Mouse (Mus musculus): ENCODE data around the gene Slc24a2. TPM values are rescaled to one million over a fixed set of nuclear protein-coding genes. Genes with fewer than 3 reads are reported as not detected.

The Slc24a2 gene
- polyA plus RNA-seq, 1 experiment from 2014 or later: 3.9 TPM

DNA sequence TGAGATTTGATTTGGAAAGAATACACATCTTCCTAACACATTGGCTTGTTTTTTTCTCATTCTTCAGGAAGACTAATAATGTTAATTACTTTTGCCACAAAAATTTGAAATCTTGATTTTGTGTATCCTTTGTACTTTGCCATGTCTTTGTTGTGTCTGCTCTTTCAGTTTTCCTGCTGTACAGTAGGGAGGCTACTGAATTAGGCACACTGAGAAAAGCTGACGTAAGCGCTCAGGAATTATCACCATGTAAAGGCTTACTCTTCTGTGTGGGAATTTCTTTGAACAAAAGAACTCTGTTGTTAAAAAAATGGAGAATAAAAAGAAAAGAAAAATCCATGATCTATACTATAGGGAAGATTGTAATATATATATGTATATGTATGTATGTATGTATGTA is 165.7 kb downstream of the Slc24a2 start:
- no peaks in the 10 kb centered on the region for H3K36me3 ChIP-seq (replicated peaks)
- no peak overlapping the region for H3K4me3 ChIP-seq
- WGBS: 64% methylated on average over 2 of the region's 2 CpGs
- no peak for ATAC-seq (replicated peaks)
- no peak overlapping the region for H3K27ac ChIP-seq
- H3K4me1 ChIP-seq: peaks cover 6% of the 10 kb centered on the region; the same call in 1 of the 2 replicates
- H3K27me3 ChIP-seq (replicated peaks): no peaks in the 10 kb centered on the region
- no peaks in the 10 kb centered on the region for H3K9me3 ChIP-seq
- H3K9ac ChIP-seq: no peak overlapping the region
- no peak overlapping the region for H3K4me2 ChIP-seq

DNA sequence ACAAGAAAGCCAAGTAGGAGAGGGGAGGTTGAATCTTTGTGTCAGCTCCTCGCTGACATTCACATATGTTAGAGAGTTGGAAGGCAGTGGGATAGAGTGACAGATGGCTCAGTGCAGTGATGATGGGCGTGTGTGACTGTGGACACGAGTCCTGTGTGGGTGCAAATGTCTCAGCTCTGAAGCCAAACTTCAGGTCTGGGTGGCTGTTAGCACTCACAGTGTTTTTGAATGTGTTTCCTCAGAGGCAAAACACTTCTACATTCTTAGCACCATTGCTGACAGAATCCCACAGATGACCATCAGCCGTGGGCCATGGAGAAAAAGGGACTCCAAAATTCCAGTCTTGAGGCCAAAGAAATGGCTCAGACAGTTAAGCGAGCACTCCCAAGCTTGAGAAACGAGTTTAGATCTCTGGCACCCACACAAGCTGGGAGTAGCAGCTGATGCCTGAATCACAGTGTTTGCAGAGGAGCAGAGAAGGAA is 167.5 kb downstream of the Slc24a2 start:
- H3K4me2 ChIP-seq: no peak overlapping the region
- no peaks in the 10 kb centered on the region for H3K36me3 ChIP-seq (replicated peaks)
- WGBS: 65% methylated on average over 6 of the region's 6 CpGs
- H3K4me3 ChIP-seq: no peak overlapping the region
- peaks cover 7% of the 10 kb centered on the region; the same call in 1 of the 2 replicates for H3K4me1 ChIP-seq
- H3K27ac ChIP-seq: no peak overlapping the region
- no peak overlapping the region for H3K9ac ChIP-seq
- ATAC-seq (replicated peaks): no peak
- no peaks in the 10 kb centered on the region for H3K27me3 ChIP-seq (replicated peaks)
- H3K9me3 ChIP-seq: no peaks in the 10 kb centered on the region

DNA sequence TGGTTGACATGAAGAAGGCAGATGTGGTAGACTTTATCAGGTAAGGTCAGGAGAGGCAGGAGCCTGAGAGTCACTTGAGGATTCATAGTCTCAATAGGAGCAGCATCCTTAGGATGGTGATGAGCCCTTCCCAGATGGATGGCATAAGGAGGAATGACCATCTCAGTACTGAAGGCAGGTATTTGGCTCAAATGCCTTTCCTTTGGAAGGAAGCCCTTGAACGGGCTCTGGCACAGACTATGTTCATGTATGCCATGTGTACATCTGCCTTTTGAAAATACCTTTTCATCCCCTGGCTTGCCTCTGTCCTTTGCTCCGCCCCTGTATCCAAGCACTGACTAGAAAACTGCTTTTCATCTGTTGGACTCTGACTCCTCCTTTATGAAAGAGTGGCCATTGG is 168.6 kb downstream of the Slc24a2 start:
- Histone ChIP-seq H3K27ac (no peak overlapping the region), H3K4me3 (no peak overlapping the region), H3K27me3 (replicated peaks) (no peaks in the 10 kb centered on the region), H3K4me1 (peaks cover 15% of the 10 kb centered on the region), H3K4me2 (no peak overlapping the region), H3K9me3 (no peaks in the 10 kb centered on the region), H3K9ac (no peak overlapping the region), H3K36me3 (replicated peaks) (no peaks in the 10 kb centered on the region)
- WGBS: 46% methylated on average over 2 of the region's 2 CpGs
- no peak for ATAC-seq (replicated peaks)

DNA sequence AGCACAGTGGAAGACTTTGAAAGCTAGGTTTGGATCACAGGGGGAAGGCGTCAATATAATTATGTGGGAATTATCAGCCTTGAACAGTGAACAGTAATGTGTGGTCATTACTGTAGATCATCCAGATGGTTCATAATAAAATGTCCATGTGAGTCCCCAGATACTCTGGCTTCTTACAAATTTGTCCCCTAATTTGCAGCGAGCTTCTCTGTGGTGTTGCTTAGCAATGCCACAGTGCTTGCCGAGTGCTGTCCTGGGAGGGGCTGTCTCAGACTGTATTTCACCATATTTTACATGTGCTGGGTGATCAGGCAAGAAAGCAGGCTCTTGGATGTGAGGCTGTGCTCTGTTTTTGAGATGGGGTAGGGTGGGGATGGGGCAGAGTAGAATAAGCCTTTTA is 172.7 kb downstream of the Slc24a2 start:
- 32% methylated on average over 3 of the region's 3 CpGs for WGBS
- no peak overlapping the region; the same call in 1 of the 2 replicates for H3K27ac ChIP-seq
- ATAC-seq (replicated peaks): peak; percentile 76

DNA sequence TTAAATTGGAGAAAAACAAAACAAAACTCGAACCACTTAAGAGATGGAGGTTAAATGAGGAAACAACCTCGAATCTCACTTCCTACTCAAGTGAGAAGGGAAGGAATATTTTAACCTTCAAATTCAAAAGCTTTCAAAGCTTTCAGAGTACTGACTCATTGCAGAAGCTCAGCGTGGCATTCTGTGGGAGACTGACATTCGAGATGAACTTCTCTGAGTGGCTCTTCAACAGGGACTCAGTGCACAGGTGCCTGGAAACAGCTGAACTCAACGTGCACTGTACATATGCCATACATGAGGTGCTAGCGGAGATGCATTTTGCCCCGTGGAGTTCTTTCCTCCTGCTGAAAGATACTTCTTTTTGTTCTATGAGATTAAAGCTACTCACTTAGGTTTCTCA is 174.5 kb downstream of the Slc24a2 start:
- Histone ChIP-seq H3K4me3 (no peak overlapping the region), H3K4me1 (peaks cover 10% of the 10 kb centered on the region), H3K9me3 (no peaks in the 10 kb centered on the region), H3K27ac (no peak overlapping the region), H3K36me3 (replicated peaks) (no peaks in the 10 kb centered on the region), H3K4me2 (no peak overlapping the region), H3K9ac (no peak overlapping the region), H3K27me3 (replicated peaks) (no peaks in the 10 kb centered on the region)
- WGBS: 85% methylated on average over 7 of the region's 7 CpGs
- ATAC-seq (replicated peaks): no peak

More for the DNA sequence above, 172.7 kb downstream of the Slc24a2 start:
- Histone ChIP-seq H3K4me1 (peaks cover 15% of the 10 kb centered on the region), H3K27me3 (replicated peaks) (no peaks in the 10 kb centered on the region), H3K36me3 (replicated peaks) (no peaks in the 10 kb centered on the region), H3K9ac (no peak overlapping the region), H3K4me3 (no peak overlapping the region), H3K4me2 (no peak overlapping the region), H3K9me3 (no peaks in the 10 kb centered on the region)

DNA sequence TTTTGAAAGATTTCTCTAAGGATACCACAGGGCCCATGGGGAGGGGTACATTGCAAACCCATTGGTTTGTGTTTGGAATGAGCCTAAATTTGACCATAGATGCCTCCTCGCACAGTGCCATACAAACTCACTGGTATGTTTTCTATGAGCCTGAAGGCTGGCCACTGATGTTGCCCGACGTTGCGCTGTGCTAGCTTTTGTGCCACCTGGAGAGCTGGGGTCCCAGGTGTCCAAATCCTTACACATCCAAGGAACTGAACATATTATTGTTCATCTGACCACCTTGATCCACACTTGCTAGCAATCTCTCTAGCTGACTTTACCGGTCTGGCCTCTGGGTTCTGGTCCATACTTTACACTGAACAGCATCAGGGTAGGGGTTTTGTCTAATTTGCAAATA is 177.4 kb downstream of the Slc24a2 start:
- no peaks in the 10 kb centered on the region for H3K27me3 ChIP-seq (replicated peaks)
- WGBS: 97% methylated on average over 5 of the region's 5 CpGs
- H3K9ac ChIP-seq: no peak overlapping the region
- no peak overlapping the region for H3K4me3 ChIP-seq
- no peak overlapping the region for H3K27ac ChIP-seq
- no peaks in the 10 kb centered on the region for H3K36me3 ChIP-seq (replicated peaks)
- no peak for ATAC-seq (replicated peaks)
- H3K4me1 ChIP-seq: peaks cover 9% of the 10 kb centered on the region
- no peaks in the 10 kb centered on the region for H3K9me3 ChIP-seq
- H3K4me2 ChIP-seq: no peak overlapping the region

DNA sequence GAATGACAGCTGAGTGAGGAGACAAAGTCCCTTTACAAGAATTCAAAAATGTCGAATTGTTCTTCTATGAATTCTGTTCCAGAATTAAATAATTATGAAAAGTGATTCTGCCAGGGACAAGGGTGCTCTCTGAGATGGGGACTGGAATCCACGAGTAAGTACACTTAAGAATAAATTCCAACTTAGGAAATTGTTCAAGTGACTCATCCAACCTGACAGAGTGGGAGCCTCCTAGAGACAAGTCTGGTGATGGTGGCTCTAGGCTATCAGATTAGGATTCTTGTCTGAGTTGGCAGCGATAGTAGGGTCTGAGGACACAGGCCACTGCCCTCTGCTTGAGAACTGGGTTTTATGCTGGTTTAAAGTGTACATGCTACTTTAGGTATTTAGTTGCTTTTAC is 181.2 kb downstream of the Slc24a2 start:
- Histone ChIP-seq H3K36me3 (replicated peaks) (no peaks in the 10 kb centered on the region), H3K9me3 (no peaks in the 10 kb centered on the region), H3K4me1 (no peaks in the 10 kb centered on the region), H3K4me2 (no peak overlapping the region), H3K27ac (no peak overlapping the region), H3K9ac (no peak overlapping the region), H3K4me3 (no peak overlapping the region), H3K27me3 (replicated peaks) (no peaks in the 10 kb centered on the region)
- ATAC-seq (replicated peaks): no peak
- WGBS: 89% methylated on average over 3 of the region's 3 CpGs

DNA sequence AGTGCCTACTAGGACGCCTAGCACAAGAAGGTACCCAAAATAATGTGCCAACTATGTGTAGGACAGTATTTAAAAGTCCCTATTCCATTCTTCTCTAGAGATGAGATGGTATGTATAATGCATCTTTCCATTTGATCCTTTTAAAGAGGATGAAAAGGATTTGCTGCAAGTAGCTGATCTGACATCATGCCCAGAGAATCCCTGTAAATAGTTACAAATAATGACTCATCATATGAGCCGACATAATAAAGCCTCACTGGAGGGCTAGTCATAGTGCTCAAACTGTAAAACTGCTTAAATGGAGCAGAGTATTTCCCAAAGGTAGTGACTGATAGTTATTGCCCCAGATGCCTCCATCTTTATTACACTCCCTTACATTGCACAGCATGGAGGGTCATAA is 183.1 kb downstream of the Slc24a2 start:
- H3K27ac ChIP-seq: no peak overlapping the region
- H3K9ac ChIP-seq: no peak overlapping the region
- no peaks in the 10 kb centered on the region for H3K4me1 ChIP-seq
- no peak overlapping the region for H3K4me2 ChIP-seq
- 84% methylated on average over 2 of the region's 2 CpGs for WGBS
- no peak overlapping the region for H3K4me3 ChIP-seq
- no peaks in the 10 kb centered on the region for H3K36me3 ChIP-seq (replicated peaks)
- no peaks in the 10 kb centered on the region for H3K9me3 ChIP-seq
- H3K27me3 ChIP-seq (replicated peaks): no peaks in the 10 kb centered on the region
- no peak for ATAC-seq (replicated peaks)

DNA sequence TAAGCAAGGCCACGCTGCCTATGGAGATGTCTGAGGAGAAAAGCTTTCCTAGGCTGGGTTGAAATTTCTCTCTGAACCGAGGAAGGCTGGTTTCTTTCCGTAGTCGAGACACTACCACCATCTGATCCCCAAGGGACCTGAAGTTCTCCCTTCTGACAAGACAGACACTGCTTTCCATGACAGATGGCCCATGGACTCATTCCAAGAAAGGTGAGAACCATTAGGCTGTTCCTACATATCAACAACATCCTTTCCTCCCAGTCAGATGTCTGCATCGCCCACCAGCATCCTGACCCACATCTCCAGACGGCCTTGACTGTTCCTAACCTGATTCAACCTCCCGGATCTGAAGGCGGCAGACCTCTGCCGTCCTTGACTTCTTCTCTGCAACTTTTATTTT is 187.0 kb downstream of the Slc24a2 start:
- Histone ChIP-seq H3K4me1 (no peaks in the 10 kb centered on the region), H3K36me3 (replicated peaks) (no peaks in the 10 kb centered on the region), H3K27ac (no peak overlapping the region), H3K9me3 (no peaks in the 10 kb centered on the region), H3K4me3 (no peak overlapping the region), H3K27me3 (replicated peaks) (no peaks in the 10 kb centered on the region), H3K4me2 (no peak overlapping the region), H3K9ac (no peak overlapping the region)
- no peak for ATAC-seq (replicated peaks)
- 94% methylated on average over 9 of the region's 9 CpGs for WGBS

DNA sequence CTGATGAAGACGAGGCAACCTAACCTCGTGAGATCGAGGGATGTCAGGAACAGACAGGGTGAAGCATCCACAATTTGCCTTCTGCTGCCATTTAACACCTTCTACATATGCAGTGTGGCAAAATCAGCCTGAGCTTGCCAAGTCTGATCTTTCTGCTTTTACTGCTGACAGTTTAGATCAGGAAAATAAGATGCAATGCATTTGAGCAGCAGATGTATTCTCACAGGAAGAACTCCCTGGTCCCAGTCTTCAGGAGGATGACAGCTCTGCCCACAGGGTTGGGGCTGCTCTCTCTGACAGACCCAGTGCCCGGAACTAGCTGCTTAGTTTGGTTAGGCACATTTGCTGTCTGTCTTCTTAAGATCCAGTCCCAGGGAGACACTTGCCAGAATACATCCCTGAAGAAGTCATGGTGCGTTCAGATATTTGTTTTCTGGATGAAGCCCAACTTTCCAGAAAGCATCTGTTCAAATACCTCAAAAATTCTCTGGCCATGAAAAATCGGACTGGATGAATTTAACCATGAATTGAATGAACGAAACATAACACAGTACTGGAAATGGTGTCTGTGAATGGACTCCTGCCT is 188.8 kb downstream of the Slc24a2 start:
- Histone ChIP-seq H3K27ac (no peak overlapping the region), H3K9me3 (no peaks in the 10 kb centered on the region), H3K27me3 (replicated peaks) (no peaks in the 10 kb centered on the region), H3K4me1 (no peaks in the 10 kb centered on the region), H3K36me3 (replicated peaks) (no peaks in the 10 kb centered on the region), H3K4me2 (no peak overlapping the region), H3K9ac (no peak overlapping the region), H3K4me3 (no peak overlapping the region)
- no peak for ATAC-seq (replicated peaks)
- 78% methylated on average over 7 of the region's 7 CpGs for WGBS

DNA sequence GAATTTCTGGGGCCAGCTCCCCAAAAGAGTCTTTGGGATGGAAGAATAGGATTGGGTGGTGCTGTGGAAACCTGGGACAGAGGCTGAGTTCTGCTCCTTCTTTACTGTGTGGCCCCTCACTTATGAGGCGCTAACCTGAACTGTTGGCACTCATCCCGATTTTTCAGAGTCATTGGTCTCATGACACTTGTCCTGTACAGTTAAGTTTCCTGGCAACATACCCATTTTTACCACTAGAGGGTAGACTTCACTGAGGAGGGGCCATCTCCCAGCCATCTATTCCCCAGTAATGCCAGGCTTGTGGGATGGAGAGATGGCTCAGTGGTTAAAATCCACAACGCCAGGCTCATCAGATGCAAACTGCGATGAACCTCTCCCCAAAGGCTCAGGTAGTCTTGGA is 192.7 kb downstream of the Slc24a2 start:
- ATAC-seq (replicated peaks): peak; percentile 30; the same call in 1 of the 2 replicates
- no peaks in the 10 kb centered on the region for H3K36me3 ChIP-seq (replicated peaks)

DNA sequence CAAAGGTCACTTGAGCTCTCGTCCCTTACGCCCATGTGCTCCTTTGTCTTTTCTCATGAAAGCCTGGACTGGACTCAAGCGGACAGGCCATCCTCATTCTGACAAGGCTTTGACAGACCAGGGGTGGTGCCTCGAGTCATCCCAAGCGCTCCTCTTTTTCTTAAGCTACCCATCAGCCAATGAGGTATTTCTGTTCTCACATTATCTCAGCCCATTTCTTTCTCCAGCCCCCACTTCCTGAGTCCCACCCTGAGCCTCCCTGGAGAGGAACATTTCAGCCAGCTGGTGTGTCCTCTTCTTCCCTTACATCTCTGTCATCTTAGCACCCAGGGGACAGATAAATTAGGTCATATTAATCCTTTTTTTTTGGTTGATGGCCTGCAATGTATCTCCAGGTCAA is 193.8 kb downstream of the Slc24a2 start:
- Histone ChIP-seq H3K4me1 (no peaks in the 10 kb centered on the region), H3K27ac (no peak overlapping the region), H3K4me3 (no peak overlapping the region), H3K27me3 (replicated peaks) (no peaks in the 10 kb centered on the region), H3K4me2 (no peak overlapping the region), H3K9me3 (no peaks in the 10 kb centered on the region), H3K36me3 (replicated peaks) (no peaks in the 10 kb centered on the region), H3K9ac (no peak overlapping the region)
- 0 out of 2 replicates have a peak, but pooled peaks have one; percentile 20 for ATAC-seq (replicated peaks)
- whole genome bisulfite sequencing: 62% methylated on average over 5 of the region's 5 CpGs

More for the DNA sequence above, 192.7 kb downstream of the Slc24a2 start:
- H3K27ac ChIP-seq: no peak overlapping the region
- no peaks in the 10 kb centered on the region for H3K4me1 ChIP-seq
- H3K9me3 ChIP-seq: no peaks in the 10 kb centered on the region
- 81% methylated on average over 4 of the region's 4 CpGs for WGBS
- no peaks in the 10 kb centered on the region for H3K27me3 ChIP-seq (replicated peaks)
- H3K4me3 ChIP-seq: no peak overlapping the region
- no peak overlapping the region for H3K4me2 ChIP-seq
- no peak overlapping the region for H3K9ac ChIP-seq

DNA sequence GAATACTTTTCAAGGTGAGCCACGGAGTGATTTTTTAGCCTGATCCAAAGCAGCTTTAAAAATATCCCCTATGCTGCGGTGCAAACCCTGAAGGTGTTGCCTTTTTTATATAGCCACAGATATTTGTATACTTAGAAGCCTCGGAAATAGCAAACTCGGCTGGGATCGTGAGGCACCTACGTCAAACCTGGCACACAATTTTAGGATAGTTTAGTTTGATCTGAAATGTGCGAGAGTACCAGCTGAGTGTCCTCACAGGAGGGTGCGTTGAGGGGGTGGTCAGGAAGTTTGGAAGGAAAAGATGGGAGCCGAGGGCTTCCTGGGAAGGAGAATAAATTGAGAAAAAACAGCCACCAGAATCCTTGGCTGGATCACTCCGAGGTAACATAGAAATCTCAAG is 194.6 kb downstream of the Slc24a2 start:
- no peaks in the 10 kb centered on the region for H3K27me3 ChIP-seq (replicated peaks)
- H3K36me3 ChIP-seq (replicated peaks): no peaks in the 10 kb centered on the region
- H3K4me3 ChIP-seq: no peak overlapping the region
- H3K4me2 ChIP-seq: no peak overlapping the region
- H3K27ac ChIP-seq: no peak overlapping the region
- ATAC-seq (replicated peaks): no peak
- H3K4me1 ChIP-seq: no peaks in the 10 kb centered on the region
- no peak overlapping the region for H3K9ac ChIP-seq
- no peaks in the 10 kb centered on the region for H3K9me3 ChIP-seq
- WGBS: 92% methylated on average over 10 of the region's 10 CpGs
